Mouse (Mus musculus) midbrain, embryonic 13.5 days (tissue): ENCODE results near the gene Ap1g2. TPM values are rescaled to one million over a fixed set of nuclear protein-coding genes. Genes with fewer than 3 reads are reported as not detected.

Experiments
- ATAC-seq: fragments of 200-750 bp; cut with Nextera tagmentation; 2 replicates; pipeline ENCODE4 v1.8.0; 2017; ENCODE audit warnings: mild to moderate bottlenecking, moderate TSS enrichment, moderate library complexity
- H3K27ac ChIP-seq: fragments of 300-500 bp; sonication (generic); 2 replicates; pipeline ENCODE4 v1.5.1; 2015; ENCODE audit warnings: inconsistent platforms, mild to moderate bottlenecking, moderate library complexity
- H3K27me3 ChIP-seq: fragments of 300-500 bp; sonication (generic); 2 replicates; pipeline ENCODE4 v1.6.1; 2015; ENCODE audit warnings: mild to moderate bottlenecking, inconsistent platforms
- H3K36me3 ChIP-seq: fragments of 300-500 bp; sonication (generic); 2 replicates; pipeline ENCODE4 v1.6.1; 2015; ENCODE audit warnings: mild to moderate bottlenecking, inconsistent platforms
- H3K4me1 ChIP-seq: fragments of 300-500 bp; sonication (generic); replicated peaks from 2 replicates; pipeline ENCODE4 v1.6.1; 2015; ENCODE audit warnings: inconsistent platforms
- H3K4me2 ChIP-seq: fragments of 300-500 bp; sonication (generic); replicated peaks from 2 replicates; pipeline ENCODE4 v1.6.1; 2015; ENCODE audit warnings: moderate library complexity, mild to moderate bottlenecking, inconsistent platforms
- H3K4me3 ChIP-seq: fragments of 300-500 bp; sonication (generic); replicated peaks from 2 replicates; pipeline ENCODE4 v1.5.1; 2015; ENCODE audit warnings: mild to moderate bottlenecking, inconsistent platforms
- H3K9ac ChIP-seq: fragments of 300-500 bp; sonication (generic); replicated peaks from 2 replicates; pipeline ENCODE4 v1.6.1; 2015; ENCODE audit warnings: mild to moderate bottlenecking, inconsistent platforms
- H3K9me3 ChIP-seq: fragments of 300-500 bp; sonication (generic); 2 replicates; pipeline ENCODE4 v1.6.1; 2016; ENCODE audit warnings: mild to moderate bottlenecking, inconsistent platforms
- WGBS: fragments of 180-500 bp; shearing (Covaris S2); methylation state at CpG from one replicate; pipeline ENCODE4 v1.1.7; 2015; 5-methylcytosine and 5-hydroxymethylcytosine counted together
- polyA plus RNA-seq: library from polyadenylated mRNA; unstranded; fragments of >200 nt; fragmentation: Nextera tagmentation; extraction: Ambion mirVana; gene quantifications from 2 replicates; pipeline ENCODE4 v1.2.1, GENCODE M21; 2015

Ap1g2 gene
- polyA plus RNA-seq, 1 experiment from 2014 or later = 8.2 TPM

DNA sequence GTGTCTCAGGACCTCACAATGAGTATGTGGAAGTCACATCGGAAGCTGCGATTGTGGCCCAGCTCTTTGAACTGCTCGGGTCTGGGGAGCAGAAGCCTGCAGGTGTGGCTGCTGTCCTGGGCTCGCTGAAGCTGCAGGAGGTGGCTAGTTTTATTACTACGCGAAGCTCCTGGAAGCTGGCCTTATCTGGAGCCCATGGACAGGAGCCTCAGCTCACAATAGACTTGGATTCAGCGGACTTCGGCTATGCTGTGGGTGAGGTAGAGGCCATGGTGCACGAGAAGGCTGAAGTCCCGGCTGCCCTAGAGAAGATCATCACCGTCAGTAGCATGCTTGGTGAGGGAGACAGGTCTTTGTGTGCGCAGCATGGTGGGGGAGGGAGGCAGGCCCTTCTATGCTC is 10.7 kb downstream of the Ap1g2 start:
- Histone ChIP-seq H3K9ac (peak overlapping the region; percentile 82), H3K36me3 (0 out of 2 replicates have a peak, but pooled peaks cover 7% of the 10 kb centered on the region), H3K4me3 (peak overlapping the region; percentile 64), H3K27me3 (0 out of 2 replicates have a peak, but pooled peaks cover 4% of the 10 kb centered on the region), H3K4me1 (peaks cover 45% of the 10 kb centered on the region), H3K9me3 (no peaks in the 10 kb centered on the region), H3K27ac (no peak overlapping the region), H3K4me2 (peak overlapping the region; percentile 76)
- 68% methylated on average over 12 of the region's 12 CpGs for WGBS
- no peak for ATAC-seq

- Histone ChIP-seq H3K27ac (peak overlapping the region; percentile 95), H3K4me1 (peaks cover 49% of the 10 kb centered on the region), H3K9ac (peak overlapping the region; percentile 82), H3K36me3 (0 out of 2 replicates have a peak, but pooled peaks cover 7% of the 10 kb centered on the region), H3K4me2 (peak overlapping the region; percentile 76), H3K27me3 (0 out of 2 replicates have a peak, but pooled peaks cover 4% of the 10 kb centered on the region), H3K4me3 (peak overlapping the region; percentile 64), H3K9me3 (no peaks in the 10 kb centered on the region)
- 62% methylated on average over 9 of the region's 9 CpGs for WGBS
- ATAC-seq = no peak
These were observed 11.1 kb downstream of the Ap1g2 start for GRCm38 (mm10) chr14:55095263-55095662.

GRCm38 (mm10) chr14:55094704-55095231 is 11.6 kb downstream of the Ap1g2 start, which contains the start of gene Thtpa:
TSS of gene Thtpa (plus strand) at chr14:55094784.
- H3K36me3 ChIP-seq = 0 out of 2 replicates have a peak, but pooled peaks cover 7% of the 10 kb centered on the region
- peak within 1 kb of the TSS; percentile 64 for H3K4me3 ChIP-seq
- peak within 1 kb of the TSS; percentile 82 for H3K9ac ChIP-seq
- no peaks in the 10 kb centered on the region for H3K9me3 ChIP-seq
- 0 out of 2 replicates have a peak, but pooled peaks cover 4% of the 10 kb centered on the region for H3K27me3 ChIP-seq
- whole genome bisulfite sequencing = under 1% methylated on average over 30 of the region's 30 CpGs
- peak; percentile 62 for ATAC-seq
- H3K27ac ChIP-seq = peak within 1 kb of the TSS; percentile 95
- peaks cover 54% of the 10 kb centered on the region for H3K4me1 ChIP-seq
- H3K4me2 ChIP-seq = peak within 1 kb of the TSS; percentile 76

- ATAC-seq = no peak
- Histone ChIP-seq H3K9ac (no peak overlapping the region), H3K27me3 (0 out of 2 replicates have a peak, but pooled peaks cover 4% of the 10 kb centered on the region), H3K4me1 (peaks cover 62% of the 10 kb centered on the region), H3K36me3 (0 out of 2 replicates have a peak, but pooled peaks cover 4% of the 10 kb centered on the region), H3K9me3 (no peaks in the 10 kb centered on the region), H3K4me3 (no peak overlapping the region), H3K4me2 (peak overlapping the region; percentile 76), H3K27ac (no peak overlapping the region)
- WGBS = 41% methylated on average over 6 of the region's 6 CpGs
These were observed 12.5 kb downstream of the Ap1g2 start for GRCm38 (mm10) chr14:55093927-55094326.

DNA sequence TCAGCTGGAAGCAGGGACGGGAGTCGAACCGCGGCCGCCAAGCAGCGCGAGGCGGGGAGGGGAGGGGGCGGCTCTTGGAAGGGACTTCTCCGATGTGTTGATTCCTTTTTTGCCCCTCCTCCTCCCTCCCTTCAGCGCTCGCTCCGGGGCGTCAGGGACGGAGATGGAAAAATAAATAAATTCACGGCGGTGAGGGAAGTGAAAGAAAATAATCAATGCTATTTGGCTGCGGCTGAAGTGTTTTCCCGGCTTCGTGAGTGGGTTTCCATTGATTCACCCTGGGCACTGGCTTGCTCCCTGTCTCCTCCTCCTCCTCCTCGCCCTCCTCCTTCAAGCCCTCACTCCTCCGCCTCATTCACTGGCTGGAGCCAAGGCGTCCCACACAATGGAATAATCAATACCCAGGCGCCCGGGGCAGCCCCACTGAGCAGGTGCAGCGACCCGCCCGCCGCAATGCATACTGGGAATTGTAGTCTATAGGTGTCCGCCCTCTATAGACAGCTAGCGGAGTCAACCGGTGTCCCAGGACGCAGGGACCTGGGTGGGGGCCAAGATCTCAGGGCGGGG is 14.3 kb downstream of the Ap1g2 start, which contains the start of gene Zfhx2:
Gene Zfhx2, minus strand, starts transcription at position 314 of the 567 bp plus-strand sequence.
- Histone ChIP-seq H3K27me3 (0 out of 2 replicates have a peak, but pooled peaks cover 4% of the 10 kb centered on the region), H3K36me3 (no peaks in the 10 kb centered on the region), H3K4me1 (peaks cover 72% of the 10 kb centered on the region), H3K9ac (peak within 1 kb of the TSS; percentile 95), H3K4me3 (peak within 1 kb of the TSS; percentile 73), H3K9me3 (no peaks in the 10 kb centered on the region), H3K4me2 (peak within 1 kb of the TSS; percentile 95), H3K27ac (peak within 1 kb of the TSS; percentile 93)
- peak; percentile 93 for ATAC-seq
- under 1% methylated on average over 34 of the region's 34 CpGs for WGBS

DNA sequence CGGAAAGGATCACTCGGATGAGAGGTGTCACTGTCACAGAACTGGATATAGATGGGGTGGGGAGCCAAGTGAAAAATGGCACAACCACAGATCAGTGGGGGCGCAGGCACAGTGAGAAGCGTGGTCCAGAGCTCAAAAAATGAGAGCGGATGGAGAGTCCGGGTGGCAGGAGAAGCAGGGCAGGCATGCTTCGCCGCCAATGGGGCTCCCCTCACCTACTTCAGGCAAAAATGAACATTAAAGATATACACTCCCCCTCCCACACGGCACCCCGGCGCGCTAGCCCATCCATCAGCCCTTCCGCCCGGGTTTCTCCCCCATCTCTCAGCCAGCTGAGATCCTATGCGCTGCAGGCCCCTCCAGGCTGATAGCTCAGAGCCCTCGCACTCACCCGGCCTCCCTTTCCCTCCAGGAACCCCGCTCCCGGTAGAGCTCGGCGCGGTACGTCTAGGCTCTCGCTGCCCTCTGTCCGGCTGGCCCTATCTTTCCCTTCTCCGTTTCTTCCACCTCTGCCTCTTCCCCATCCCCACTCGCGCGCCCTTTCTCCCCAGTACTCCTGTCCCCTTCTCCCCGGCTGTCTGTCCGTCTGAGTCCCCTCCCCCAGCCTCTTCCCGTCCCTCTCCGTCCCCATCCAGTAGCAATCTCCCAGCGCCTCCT is 15.1 kb downstream of the Ap1g2 start:
- no peaks in the 10 kb centered on the region for H3K36me3 ChIP-seq
- H3K4me1 ChIP-seq = peaks cover 72% of the 10 kb centered on the region
- 0 out of 2 replicates have a peak, but pooled peaks cover 4% of the 10 kb centered on the region for H3K27me3 ChIP-seq
- no peaks in the 10 kb centered on the region for H3K9me3 ChIP-seq
- 2% methylated on average over 34 of the region's 34 CpGs for WGBS
- peak overlapping the region; percentile 73 for H3K4me3 ChIP-seq
- peak overlapping the region; percentile 93 for H3K27ac ChIP-seq
- peak overlapping the region; percentile 95 for H3K4me2 ChIP-seq
- H3K9ac ChIP-seq = peak overlapping the region; percentile 95
- ATAC-seq = peak; percentile 12; the same call in 1 of the 2 replicates

- Histone ChIP-seq H3K9me3 (no peaks in the 10 kb centered on the region), H3K9ac (peak overlapping the region; percentile 95), H3K4me2 (peak overlapping the region; percentile 95), H3K4me1 (peaks cover 70% of the 10 kb centered on the region), H3K27me3 (0 out of 2 replicates have a peak, but pooled peaks cover 4% of the 10 kb centered on the region), H3K36me3 (no peaks in the 10 kb centered on the region), H3K4me3 (peak overlapping the region; percentile 73), H3K27ac (peak overlapping the region; percentile 61)
- no peak for ATAC-seq
- WGBS = 50% methylated on average over 13 of the region's 13 CpGs
These were observed 17.0 kb downstream of the Ap1g2 start for GRCm38 (mm10) chr14:55089199-55089947.

GRCm38 (mm10) chr14:55086009-55086514 is 20.3 kb downstream of the Ap1g2 start:
- ATAC-seq = no peak
- peaks cover 82% of the 10 kb centered on the region for H3K4me1 ChIP-seq
- no peak overlapping the region for H3K4me2 ChIP-seq
- WGBS = 94% methylated on average over 6 of the region's 6 CpGs
- H3K9me3 ChIP-seq = no peaks in the 10 kb centered on the region
- H3K4me3 ChIP-seq = no peak overlapping the region
- H3K9ac ChIP-seq = no peak overlapping the region
- no peaks in the 10 kb centered on the region for H3K27me3 ChIP-seq
- H3K36me3 ChIP-seq = no peaks in the 10 kb centered on the region
- H3K27ac ChIP-seq = peak overlapping the region; percentile 71; the same call in 1 of the 2 replicates

- WGBS = 44% methylated on average over 9 of the region's 9 CpGs
- Histone ChIP-seq H3K9me3 (no peaks in the 10 kb centered on the region), H3K27me3 (no peaks in the 10 kb centered on the region), H3K4me1 (peaks cover 78% of the 10 kb centered on the region), H3K4me2 (no peak overlapping the region), H3K4me3 (no peak overlapping the region), H3K9ac (no peak overlapping the region), H3K36me3 (no peaks in the 10 kb centered on the region), H3K27ac (peak overlapping the region; percentile 71)
- ATAC-seq = peak; percentile 62
These were observed 20.9 kb downstream of the Ap1g2 start for GRCm38 (mm10) chr14:55085324-55086008.

DNA sequence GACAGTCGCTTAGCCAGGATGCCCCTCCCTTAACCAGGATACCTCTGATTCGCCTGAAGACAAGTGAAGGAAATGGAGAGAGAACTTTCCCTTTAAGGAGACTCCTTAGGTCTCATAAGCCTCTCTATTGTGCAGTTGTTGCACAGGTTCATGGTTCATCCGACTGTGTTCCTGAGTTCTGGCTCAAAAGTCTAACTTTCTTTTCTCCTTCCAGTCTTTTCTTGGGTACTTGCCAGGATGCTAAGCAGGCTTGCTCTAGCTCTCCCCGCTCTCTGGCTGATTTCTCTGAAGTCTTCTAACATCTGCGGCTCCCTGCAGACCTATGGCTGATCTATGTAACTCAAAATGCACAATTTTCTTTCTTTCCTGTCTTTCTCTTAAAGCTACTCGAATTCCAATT is 22.9 kb downstream of the Ap1g2 start:
- Histone ChIP-seq H3K27me3 (no peaks in the 10 kb centered on the region), H3K27ac (no peak overlapping the region), H3K4me2 (no peak overlapping the region), H3K36me3 (no peaks in the 10 kb centered on the region), H3K9me3 (no peaks in the 10 kb centered on the region), H3K4me3 (no peak overlapping the region), H3K4me1 (peaks cover 75% of the 10 kb centered on the region), H3K9ac (no peak overlapping the region)
- 82% methylated on average over 6 of the region's 6 CpGs for WGBS
- ATAC-seq = no peak

GRCm38 (mm10) chr14:55081105-55081504 is 25.3 kb downstream of the Ap1g2 start:
- Histone ChIP-seq H3K4me3 (no peak overlapping the region), H3K27ac (peak overlapping the region; percentile 30; the same call in 1 of the 2 replicates), H3K9ac (0 out of 2 replicates have a peak overlapping the region, but pooled peaks have one; percentile 19), H3K4me1 (peaks cover 75% of the 10 kb centered on the region), H3K27me3 (no peaks in the 10 kb centered on the region), H3K36me3 (no peaks in the 10 kb centered on the region), H3K9me3 (no peaks in the 10 kb centered on the region), H3K4me2 (0 out of 2 replicates have a peak overlapping the region, but pooled peaks have one; percentile 2)
- WGBS = 32% methylated on average over 5 of the region's 5 CpGs
- no peak for ATAC-seq
